Mouse (Mus musculus): ENCODE data around the gene Gm11009. TPM values are rescaled to one million over a fixed set of nuclear protein-coding genes. Genes with fewer than 3 reads are reported as not detected.

Gene Gm11009
- not detected in 4 replicates for total RNA-seq (2023; ENCODE audit: inconsistent age)

DNA sequence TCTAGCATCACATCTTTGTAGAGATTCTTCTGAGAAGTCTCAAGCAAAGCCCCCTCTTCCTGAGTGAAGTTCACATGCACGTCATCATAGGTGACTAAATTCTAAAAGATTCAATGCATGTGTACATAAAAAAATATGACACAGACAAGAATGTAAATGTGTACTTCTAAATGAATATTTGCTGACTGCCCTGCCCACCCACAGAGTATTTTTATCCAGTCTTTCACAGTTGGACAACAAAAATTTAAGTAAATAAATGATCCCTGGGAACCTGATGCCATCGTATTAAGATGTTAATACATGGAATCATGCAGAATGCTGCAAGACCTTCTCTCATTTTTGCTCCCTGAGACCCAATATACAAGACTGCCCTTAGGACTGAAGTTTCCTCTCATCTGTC, at the start of gene Gm11009:
Gene Gm11009, minus strand, starts transcription at position 101 of the 400 bp plus-strand sequence.

Other genes with a start within 250 kb of the Gm11009 start
- gene Gm2004, start 169.7 kb downstream of the Gm11009 start, total RNA-seq (2023; ENCODE audit: inconsistent age), result 0.60 to 3.6 TPM (median 2.0 TPM) in 4 replicates
- 0.29 to 7.0 TPM (median 2.0 TPM) in 4 replicates for gene 2210418O10Rik, start 92.9 kb downstream of the Gm11009 start, total RNA-seq (2023; ENCODE audit: inconsistent age)
- 1.4 to 4.3 TPM (median 3.0 TPM) in 4 replicates for gene Gm14435, start 104.1 kb upstream of the Gm11009 start, total RNA-seq (2023; ENCODE audit: inconsistent age)
- 0.38 to 2.5 TPM (median 1.3 TPM) in 3 of 4 replicates, not detected in the other for gene Gm14434, start 167.3 kb upstream of the Gm11009 start, total RNA-seq (2023; ENCODE audit: inconsistent age)
- gene Zfp967, start 201.6 kb upstream of the Gm11009 start, total RNA-seq (2023; ENCODE audit: inconsistent age), result not detected in 4 replicates